Mouse (Mus musculus) CH12.LX (cell line): ENCODE measurements around the gene Stra6l. TPM values are rescaled to one million over a fixed set of nuclear protein-coding genes. Genes with fewer than 3 reads are reported as not detected.

Source experiments
- DNase-seq: peaks from one replicate; pipeline ENCODE4 v3.0.0-alpha.2; 2013; ENCODE audit errors: extremely low read depth
- H3K27ac ChIP-seq: 2 replicates; pipeline ENCODE4 v1.5.1; 2012; ENCODE audit warnings: low read depth, mild to moderate bottlenecking, control low read depth, moderate library complexity; ENCODE audit not compliant: insufficient read depth
- H3K27me3 ChIP-seq: replicated peaks from 2 replicates; pipeline ENCODE3; 2012; ENCODE audit warnings: inconsistent platforms
- H3K36me3 ChIP-seq, 2 experiments: replicated peaks in 1 of 2; 2 replicates each; pipeline versions ENCODE3 to v1.6.1; 2012; ENCODE audit warnings: inconsistent platforms in 1 of 2, low read length in 1 of 2, mild to moderate bottlenecking in 1 of 2, mixed read lengths in 1 of 2, moderate library complexity in 1 of 2; ENCODE audit not compliant: control insufficient read depth in 1 of 2, insufficient read depth in 1 of 2
- H3K4me1 ChIP-seq, 2 experiments: 2 replicates each; pipeline ENCODE4 v1.6.1; 2012; ENCODE audit warnings: inconsistent platforms in 1 of 2, moderate library complexity in 1 of 2; ENCODE audit not compliant: insufficient read depth in 2 of 2, control insufficient read depth in 1 of 2
- H3K4me2 ChIP-seq: 2 replicates; pipeline ENCODE4 v1.6.1; 2012; ENCODE audit warnings: low read depth, mild to moderate bottlenecking, control low read depth; ENCODE audit not compliant: poor library complexity, insufficient read depth, severe bottlenecking
- H3K4me3 ChIP-seq, 3 experiments: fragments of 150-350 bp in 1 of 3; sonication (generic) in 1 of 3; replicated peaks in 1 of 3; 2 replicates each; pipeline versions ENCODE3 to v1.5.1; 2011 to 2012; ENCODE audit warnings: low read depth in 2 of 3, low read length in 2 of 3, mild to moderate bottlenecking in 2 of 3, moderate library complexity in 2 of 3, control low read depth in 1 of 3, improper control_type of control experiment in 1 of 3, inconsistent platforms in 1 of 3, mixed read lengths in 1 of 3; ENCODE audit not compliant: poor library complexity in 1 of 3
- H3K79me2 ChIP-seq: replicated peaks from 2 replicates; pipeline ENCODE4 v1.6.1; 2012; ENCODE audit warnings: mild to moderate bottlenecking, moderate library complexity; ENCODE audit not compliant: control insufficient read depth, poor library complexity, insufficient read depth, severe bottlenecking; ENCODE audit errors: extremely low read depth
- H3K9ac ChIP-seq: 2 replicates; pipeline ENCODE4 v1.6.1; 2012; ENCODE audit warnings: low read depth, mild to moderate bottlenecking, control low read depth, moderate library complexity; ENCODE audit not compliant: insufficient read depth
- H3K9me3 ChIP-seq: replicated peaks from 2 replicates; pipeline ENCODE3; 2012; ENCODE audit warnings: low read length, inconsistent platforms, mixed read lengths
- CHD2 ChIP-seq: IDR thresholded peaks from 2 replicates; pipeline ENCODE4 v1.6.1; 2011; ENCODE audit warnings: low read length, improper control_type of control experiment
- CTCF ChIP-seq, 2 experiments: IDR thresholded peaks in 1 of 2; conservative IDR thresholded peaks in 1 of 2; 2 replicates each; pipeline ENCODE4 v1.5.1; 2011 to 2012; ENCODE audit warnings: low read depth in 2 of 2, low read length in 2 of 2, improper control_type of control experiment in 1 of 2, inconsistent platforms in 1 of 2, mild to moderate bottlenecking in 1 of 2, moderate library complexity in 1 of 2
- ELF1 ChIP-seq: IDR thresholded peaks from 2 replicates; pipeline ENCODE4 v1.6.1; 2014; ENCODE audit warnings: low read depth, mild to moderate bottlenecking, inconsistent platforms, low read length, improper control_type of control experiment
- ETS1 ChIP-seq: conservative IDR thresholded peaks from 2 replicates; pipeline ENCODE4 v1.6.1; 2012; ENCODE audit warnings: low read depth, mild to moderate bottlenecking, inconsistent platforms, low read length, improper control_type of control experiment, moderate library complexity
- GABPA ChIP-seq: IDR thresholded peaks from 2 replicates; pipeline ENCODE4 v1.6.1; 2012; ENCODE audit warnings: low read depth, low read length, improper control_type of control experiment, inconsistent platforms; ENCODE audit not compliant: insufficient replicate concordance
- IRF4 ChIP-seq: IDR thresholded peaks from 2 replicates; pipeline ENCODE4 v1.6.1; 2014; ENCODE audit warnings: low read depth, mild to moderate bottlenecking, inconsistent platforms, low read length, improper control_type of control experiment
- MAZ ChIP-seq: IDR thresholded peaks from 2 replicates; pipeline ENCODE4 v1.6.1; 2012; ENCODE audit warnings: low read depth, mild to moderate bottlenecking, inconsistent platforms, low read length, improper control_type of control experiment, moderate library complexity
- MXI1 ChIP-seq: IDR thresholded peaks from 2 replicates; pipeline ENCODE4 v1.6.1; 2011; ENCODE audit warnings: mild to moderate bottlenecking, low read depth, low read length, improper control_type of control experiment
- MYC ChIP-seq: IDR thresholded peaks from 2 replicates; pipeline ENCODE4 v1.6.1; 2011; ENCODE audit warnings: low read depth, mild to moderate bottlenecking, improper control_type of control experiment, low read length
- NRF1 ChIP-seq: IDR thresholded peaks from 2 replicates; pipeline ENCODE4 v1.6.1; 2014; ENCODE audit warnings: low read depth, mild to moderate bottlenecking, inconsistent platforms, low read length, improper control_type of control experiment, moderate library complexity
- PAX5 ChIP-seq: IDR thresholded peaks from 2 replicates; pipeline ENCODE4 v1.6.1; 2012; ENCODE audit warnings: low read length, inconsistent platforms, mixed read lengths
- RAD21 ChIP-seq: IDR thresholded peaks from 2 replicates; pipeline ENCODE4 v1.6.1; 2011; ENCODE audit warnings: low read depth, mild to moderate bottlenecking, low read length, improper control_type of control experiment, moderate library complexity
- SIN3A ChIP-seq: IDR thresholded peaks from 2 replicates; pipeline ENCODE4 v1.6.1; 2012; ENCODE audit warnings: low read length, improper control_type of control experiment, inconsistent platforms
- SMC3 ChIP-seq: IDR thresholded peaks from 2 replicates; pipeline ENCODE4 v1.6.1; 2011; ENCODE audit warnings: low read depth, low read length, improper control_type of control experiment
- UBTF ChIP-seq: IDR thresholded peaks from 2 replicates; pipeline ENCODE4 v1.6.1; 2012; ENCODE audit warnings: low read depth, mild to moderate bottlenecking, inconsistent platforms, low read length, improper control_type of control experiment, moderate library complexity
- USF1 ChIP-seq: IDR thresholded peaks from 2 replicates; pipeline ENCODE4 v1.6.1; 2014; ENCODE audit warnings: low read depth, mild to moderate bottlenecking, inconsistent platforms, low read length, improper control_type of control experiment
- ZC3H11A ChIP-seq: IDR thresholded peaks from 2 replicates; pipeline ENCODE4 v1.6.1; 2012; ENCODE audit warnings: low read depth, mild to moderate bottlenecking, inconsistent platforms, low read length, improper control_type of control experiment
- ZKSCAN1 ChIP-seq: IDR thresholded peaks from 2 replicates; pipeline ENCODE4 v1.6.1; 2012; ENCODE audit warnings: low read depth, inconsistent platforms, low read length, improper control_type of control experiment, borderline replicate concordance
- ZMIZ1 ChIP-seq: IDR thresholded peaks from 2 replicates; pipeline ENCODE4 v1.6.1; 2012; ENCODE audit warnings: low read depth, mild to moderate bottlenecking, inconsistent platforms, low read length, improper control_type of control experiment
- dilution Hi-C: fragments of 300-500 bp; cut with MboI; formaldehyde crosslinking; loops from 2 replicates; pipeline ENCODE4 v1.14.3; 2020; ENCODE audit warnings: low sequenced_read_pairs; ENCODE audit not compliant: extremely low pct_unique_long_range_greater_than_20kb, extremely low pct_ligation_motif_present
- in situ Hi-C: fragments of 300-500 bp; cut with MboI; formaldehyde crosslinking; loops from 3 replicates; pipeline ENCODE4 v1.14.3; 2019; ENCODE audit warnings: low sequenced_read_pairs, low pct_ligation_motif_present, low pct_unique_long_range_greater_than_20kb, mixed read lengths
- polyA plus RNA-seq: library from polyadenylated mRNA; unstranded; fragments of >175 nt; gene quantifications from 2 replicates; pipeline ENCODE4 v1.2.1, GENCODE M21; 2012; ENCODE audit warnings: low read depth; ENCODE audit not compliant: insufficient read length
- total RNA-seq, 2 experiments: library from RNA; depleted of rRNA; stranded (reverse); fragments of 300-350 nt in 1 of 2; fragments of >200 nt in 1 of 2; gene quantifications; 2 replicates each; pipeline ENCODE4 v1.2.3; 2012 to 2014

Gene Stra6l
- total and polyA plus RNA-seq, 3 experiments = 0.13 TPM; not detected in 2

GRCm38 (mm10) chr4:45833461-45833860 is 15.0 kb upstream of the Stra6l start:
- no peak overlapping the region for H3K27ac ChIP-seq
- no peaks in the 10 kb centered on the region for H3K79me2 ChIP-seq
- no peak overlapping the region for H3K4me2 ChIP-seq
- dilution Hi-C loops = no loop called here
- in situ Hi-C loops = no loop called here
- no peak overlapping the region for H3K9ac ChIP-seq
- DNase-seq = peak; percentile 24
- H3K36me3 ChIP-seq = no peaks in the 10 kb centered on the region
- TF ChIP-seq ZKSCAN1 (no peak), ELF1 (no peak), IRF4 (no peak), NRF1 (no peak), MXI1 (no peak), CTCF (conservative IDR thresholded peaks at IDR 0.05 in 1 of 2, IDR thresholded peaks at IDR 0.05 in 1 of 2; ENCODE audit: low read depth in 2 of 2, low read length in 2 of 2) (no peak), CHD2 (no peak), GABPA (no peak), SIN3A (no peak), MAZ (no peak), PAX5 (no peak), UBTF (no peak), ZC3H11A (no peak), MYC (no peak), ETS1 (no peak), USF1 (no peak)
- peaks cover 4 to 9% of the 10 kb centered on the region in 2 experiments; a peak in 3 of 4 replicates for H3K4me1 ChIP-seq
- H3K9me3 ChIP-seq = peaks cover 2% of the 10 kb centered on the region
- peaks cover 16% of the 10 kb centered on the region for H3K27me3 ChIP-seq
- no peak overlapping the region for H3K4me3 ChIP-seq

- Histone ChIP-seq H3K27me3 (peaks cover 2% of the 10 kb centered on the region), H3K79me2 (no peaks in the 10 kb centered on the region), H3K36me3 (no peaks in the 10 kb centered on the region), H3K9me3 (no peaks in the 10 kb centered on the region), H3K4me1 (peaks cover 0 to 6% of the 10 kb centered on the region in 2 experiments; a peak in 2 of 4 replicates), H3K9ac (no peak overlapping the region), H3K4me2 (no peak overlapping the region), H3K4me3 (no peak overlapping the region)
- DNase-seq = peak; percentile 54
- in situ Hi-C loops = no loop called here
- dilution Hi-C loops = no loop called here
- TF ChIP-seq CTCF (conservative IDR thresholded peaks at IDR 0.05 in 1 of 2, IDR thresholded peaks at IDR 0.05 in 1 of 2; ENCODE audit: low read depth in 2 of 2, low read length in 2 of 2) (peak; percentile 61 to 67; a peak in 3 of 4 replicates), RAD21 (peak; percentile 27), SMC3 (peak; percentile 62), ZMIZ1 (no peak)
- TF ChIP-seq, all 38 proteins: peak for 3
- no peak overlapping the region for H3K27ac ChIP-seq
Measured at GRCm38 (mm10) chr4:45844355-45844754, 4.1 kb upstream of the Stra6l start.
